In genomic region chr7:44962831-44963230, GRCm38 (mm10) we compare ENCODE assay signal across 19 mouse cellular contexts. TPM values are rescaled to one million over a fixed set of nuclear protein-coding genes. Genes with fewer than 3 reads are reported as not detected.
DNase-seq lines count a peak whose midpoint lies in the region; ATAC-seq and TF ChIP-seq lines count a peak whose summit lies in the region.
"Had no signal": no experiment of that assay in that cellular context is flagged by ENCODE, and none has a peak within 500 bp of the region (broad histone marks: within the 10 kb centered on the region; RNA-seq: fewer than 3 reads in every experiment).

No protein-coding gene starts in this region.

- peaks cover 42% of the 10 kb centered on the region for H3K4me1 ChIP-seq in megakaryocyte, embryonic 14.5 days
- no peaks in the 10 kb centered on the region for H3K4me1 ChIP-seq in limb, embryonic 10.5 days
- H3K4me1 ChIP-seq: embryonic facial prominence, embryonic 12.5 days; forebrain, embryonic 12.5 days; heart, embryonic 12.5 days; hindbrain, embryonic 15.5 days had no signal

- H3K4me3 ChIP-seq in gastrocnemius, adult 2 months: no peak overlapping the region
- peak overlapping the region; percentile 79 for H3K4me3 ChIP-seq in megakaryocyte, embryonic 14.5 days (replicated peaks)
- H3K4me3 ChIP-seq in limb, embryonic 10.5 days: 0 out of 2 replicates have a peak overlapping the region, but pooled peaks have one; percentile 6
- H3K4me3 ChIP-seq: embryonic facial prominence, embryonic 12.5 days; forebrain, embryonic 12.5 days; heart, embryonic 12.5 days; hindbrain, embryonic 15.5 days had no signal

- TF ChIP-seq CTCF in gastrocnemius, adult 2 months (IDR thresholded peaks at IDR 0.05): no peak

- peak; percentile 6 for DNase-seq in gastrocnemius, adult 2 months
- DNase-seq in gastrocnemius, postnatal 4 days (ENCODE audit: low spot score in 2 of 2): no peak
- no peak for DNase-seq in limb, embryonic 10.5 days (ENCODE audit: low spot score)
- no peak for DNase-seq in frontal cortex, postnatal 14 days (ENCODE audit: low spot score in 2 of 2)
- DNase-seq: adrenal gland, adult 8-10 months; adrenal gland, postnatal 36 days; cerebellum, adult 2 months; gastrocnemius, postnatal 36 days; heart, postnatal 36 days had no signal

- H3K27ac ChIP-seq in gastrocnemius, adult 2 months: no peak overlapping the region
- H3K27ac ChIP-seq in limb, embryonic 10.5 days: no peak overlapping the region
- H3K27ac ChIP-seq: embryonic facial prominence, embryonic 12.5 days; forebrain, embryonic 12.5 days; hindbrain, embryonic 15.5 days had no signal

- no peaks in the 10 kb centered on the region for H3K9me3 ChIP-seq in megakaryocyte, embryonic 14.5 days
- no peaks in the 10 kb centered on the region for H3K9me3 ChIP-seq in limb, embryonic 10.5 days (replicated peaks)
- H3K9me3 ChIP-seq: embryonic facial prominence, embryonic 12.5 days; forebrain, embryonic 12.5 days; heart, embryonic 12.5 days; hindbrain, embryonic 15.5 days had no signal

- H3K36me3 ChIP-seq in megakaryocyte, embryonic 14.5 days (replicated peaks; ENCODE audit: low read length): no peaks in the 10 kb centered on the region
- H3K36me3 ChIP-seq in limb, embryonic 10.5 days: peaks cover 59% of the 10 kb centered on the region

- WGBS in limb, embryonic 10.5 days: 91% methylated on average over 5 of the region's 5 CpGs

- peaks cover 59% of the 10 kb centered on the region for H3K27me3 ChIP-seq in megakaryocyte, embryonic 14.5 days (replicated peaks)
- no peaks in the 10 kb centered on the region for H3K27me3 ChIP-seq in limb, embryonic 10.5 days (ENCODE audit: low read depth, poor library complexity, severe bottlenecking)
- H3K27me3 ChIP-seq: embryonic facial prominence, embryonic 12.5 days; forebrain, embryonic 12.5 days; heart, embryonic 12.5 days; hindbrain, embryonic 15.5 days had no signal

- no peak for ATAC-seq in megakaryocyte, adult 5-6 weeks (ENCODE audit: poor library complexity, severe bottlenecking)
- ATAC-seq in megakaryocyte-erythroid progenitor cell, adult 5-6 weeks (replicated peaks; ENCODE audit: low FRiP score, low TSS enrichment, poor library complexity, severe bottlenecking): no peak
- ATAC-seq: forebrain, embryonic 16.5 days had no signal

- intact Hi-C loops in gastrocnemius, adult 2 months (cut with DNase I): no loop called here

RNA-seq across cellular contexts. Expression of gene Cpt1c, which starts 11.8 kb away (rescaled TPM):
- 1 to 10 TPM in 1 of 2 experiments, under 1 TPM in 1; 0.92 to 2.3 TPM for total RNA-seq in gastrocnemius, adult 2 months (2021)
- 10 to 100 TPM; 10.3 to 10.8 TPM for total RNA-seq in gastrocnemius, postnatal 4 days (2021)
- 0.82 TPM in 1 of 2 replicates, not detected in the other for polyA plus RNA-seq in megakaryocyte, embryonic 14.5 days (2012; ENCODE audit: insufficient read depth, low replicate concordance)
- total RNA-seq in megakaryocyte, adult 5-6 weeks (2015): not detected in 2 replicates
- 0.12 TPM in 1 of 2 replicates, not detected in the other for total RNA-seq in megakaryocyte, adult 5-6 weeks (2017)
- 11.4 and 18.8 TPM in 2 replicates for polyA plus RNA-seq in limb, embryonic 10.5 days (2016; fragmentation: Nextera tagmentation; extraction: Ambion mirVana)
- total RNA-seq in megakaryocyte-erythroid progenitor cell, adult 5-6 weeks (2014; fragmentation: Nextera tagmentation): 4.1 and 11.5 TPM in 2 replicates
- 0.91 and 1.3 TPM in 2 replicates for total RNA-seq in megakaryocyte-erythroid progenitor cell, adult 5-6 weeks (2017)

RNA-seq across cellular contexts. Expression of gene Tsks, which starts 19.8 kb away (rescaled TPM):
- total RNA-seq in gastrocnemius, adult 2 months (2021): not detected
- total RNA-seq in gastrocnemius, postnatal 4 days (2021): not detected
- 0.62 TPM in 1 of 2 replicates, not detected in the other for polyA plus RNA-seq in megakaryocyte, embryonic 14.5 days (2012; ENCODE audit: insufficient read depth, low replicate concordance)
- total RNA-seq in megakaryocyte, adult 5-6 weeks (2015): not detected in 2 replicates
- total RNA-seq in megakaryocyte, adult 5-6 weeks (2017): not detected in 2 replicates
- polyA plus RNA-seq in limb, embryonic 10.5 days (2016; fragmentation: Nextera tagmentation; extraction: Ambion mirVana): 0.14 and 0.18 TPM in 2 replicates
- total RNA-seq in megakaryocyte-erythroid progenitor cell, adult 5-6 weeks (2014; fragmentation: Nextera tagmentation): not detected in 2 replicates
- not detected in 2 replicates for total RNA-seq in megakaryocyte-erythroid progenitor cell, adult 5-6 weeks (2017)
- total RNA-seq: adrenal gland, adult 8-10 months; adrenal gland, postnatal 36 days; gastrocnemius, adult 8-10 months; gastrocnemius, postnatal 36 days; heart, adult 8-10 months; heart, postnatal 36 days had no signal
- polyA plus RNA-seq: heart, embryonic 12.5 days had no signal

RNA-seq across cellular contexts. Expression of gene Prmt1, which starts 23.5 kb away (rescaled TPM):
- total RNA-seq in gastrocnemius, adult 2 months (2021): 100 to 1,000 TPM; 126 to 136 TPM
- 100 to 1,000 TPM; 318 to 331 TPM for total RNA-seq in gastrocnemius, postnatal 4 days (2021)
- 7.0 and 74.9 TPM in 2 replicates for polyA plus RNA-seq in megakaryocyte, embryonic 14.5 days (2012; ENCODE audit: insufficient read depth, low replicate concordance)
- 48.4 and 55.7 TPM in 2 replicates for total RNA-seq in megakaryocyte, adult 5-6 weeks (2015)
- total RNA-seq in megakaryocyte, adult 5-6 weeks (2017): 40.0 and 42.9 TPM in 2 replicates
- 979 and 1,027 TPM in 2 replicates for polyA plus RNA-seq in limb, embryonic 10.5 days (2016; fragmentation: Nextera tagmentation; extraction: Ambion mirVana)
- total RNA-seq in megakaryocyte-erythroid progenitor cell, adult 5-6 weeks (2014; fragmentation: Nextera tagmentation): 160 and 230 TPM in 2 replicates
- 132 and 171 TPM in 2 replicates for total RNA-seq in megakaryocyte-erythroid progenitor cell, adult 5-6 weeks (2017)

RNA-seq across cellular contexts. Expression of gene Ap2a1, which starts 33.5 kb away (rescaled TPM):
- total RNA-seq in gastrocnemius, adult 2 months (2021): 10 to 100 TPM; 59.1 to 62.6 TPM
- total RNA-seq in gastrocnemius, postnatal 4 days (2021): 10 to 100 TPM; 84.8 to 88.9 TPM
- polyA plus RNA-seq in megakaryocyte, embryonic 14.5 days (2012; ENCODE audit: insufficient read depth, low replicate concordance): 137 and 235 TPM in 2 replicates
- total RNA-seq in megakaryocyte, adult 5-6 weeks (2015): 33.2 and 36.1 TPM in 2 replicates
- total RNA-seq in megakaryocyte, adult 5-6 weeks (2017): 20.2 and 33.6 TPM in 2 replicates
- polyA plus RNA-seq in limb, embryonic 10.5 days (2016; fragmentation: Nextera tagmentation; extraction: Ambion mirVana): 78.7 and 85.3 TPM in 2 replicates
- 95.3 and 104 TPM in 2 replicates for total RNA-seq in megakaryocyte-erythroid progenitor cell, adult 5-6 weeks (2014; fragmentation: Nextera tagmentation)
- 23.8 and 37.1 TPM in 2 replicates for total RNA-seq in megakaryocyte-erythroid progenitor cell, adult 5-6 weeks (2017)

RNA-seq across cellular contexts. Expression of gene Irf3, which starts 34.6 kb away (rescaled TPM):
- 10 to 100 TPM; 18.4 to 18.9 TPM for total RNA-seq in gastrocnemius, adult 2 months (2021)
- 10 to 100 TPM; 46.0 to 50.4 TPM for total RNA-seq in gastrocnemius, postnatal 4 days (2021)
- polyA plus RNA-seq in megakaryocyte, embryonic 14.5 days (2012; ENCODE audit: insufficient read depth, low replicate concordance): 44.2 and 87.0 TPM in 2 replicates
- 60.8 and 76.8 TPM in 2 replicates for total RNA-seq in megakaryocyte, adult 5-6 weeks (2015)
- 84.8 and 89.4 TPM in 2 replicates for total RNA-seq in megakaryocyte, adult 5-6 weeks (2017)
- 74.7 and 75.0 TPM in 2 replicates for polyA plus RNA-seq in limb, embryonic 10.5 days (2016; fragmentation: Nextera tagmentation; extraction: Ambion mirVana)
- total RNA-seq in megakaryocyte-erythroid progenitor cell, adult 5-6 weeks (2014; fragmentation: Nextera tagmentation): 80.4 and 150 TPM in 2 replicates
- total RNA-seq in megakaryocyte-erythroid progenitor cell, adult 5-6 weeks (2017): 84.3 and 104 TPM in 2 replicates
